Mouse (Mus musculus) lung, embryonic 16.5 days (tissue): Measurements from ENCODE around the gene Mrpl42. TPM values are rescaled to one million over a fixed set of nuclear protein-coding genes. Genes with fewer than 3 reads are reported as not detected.

Experiments used
- ATAC-seq: fragments of 200-750 bp; cut with Nextera tagmentation; 2 replicates; pipeline ENCODE4 v1.8.0; 2017; ENCODE audit warnings: low read depth, mild to moderate bottlenecking, moderate library complexity
- H3K27ac ChIP-seq: fragments of 300-500 bp; sonication (generic); 2 replicates; pipeline ENCODE4 v1.5.1; 2014; ENCODE audit warnings: mild to moderate bottlenecking, control low read depth, low read length
- H3K27me3 ChIP-seq: fragments of 300-500 bp; sonication (generic); 2 replicates; pipeline ENCODE4 v1.6.1; 2014; ENCODE audit warnings: low read depth, low read length, mixed read lengths; ENCODE audit not compliant: control insufficient read depth, insufficient read depth
- H3K36me3 ChIP-seq: fragments of 300-500 bp; sonication (generic); 2 replicates; pipeline ENCODE4 v1.6.1; 2014; ENCODE audit warnings: low read length; ENCODE audit not compliant: control insufficient read depth, insufficient read depth
- H3K4me1 ChIP-seq: fragments of 300-500 bp; sonication (generic); replicated peaks from 2 replicates; pipeline ENCODE4 v1.6.1; 2014; ENCODE audit warnings: low read length, mixed read lengths; ENCODE audit not compliant: control insufficient read depth, insufficient read depth
- H3K4me2 ChIP-seq: fragments of 300-500 bp; sonication (generic); 2 replicates; pipeline ENCODE4 v1.6.1; 2014; ENCODE audit warnings: low read depth, low read length, control low read depth
- H3K4me3 ChIP-seq: fragments of 300-500 bp; sonication (generic); 2 replicates; pipeline ENCODE4 v1.5.1; 2014; ENCODE audit warnings: mild to moderate bottlenecking, low read length, control low read depth
- H3K9ac ChIP-seq: fragments of 300-500 bp; sonication (generic); 2 replicates; pipeline ENCODE4 v1.6.1; 2014; ENCODE audit warnings: low read length, control low read depth
- H3K9me3 ChIP-seq: fragments of 300-500 bp; sonication (generic); 2 replicates; pipeline ENCODE4 v1.6.1; 2016; ENCODE audit warnings: low read length; ENCODE audit not compliant: control insufficient read depth
- WGBS: fragments of 180-500 bp; shearing (Covaris S2); extraction: QIAGEN DNeasy Blood & Tissue Kit; methylation state at CpG from one replicate; pipeline ENCODE4 v1.1.7; 2014; 5-methylcytosine and 5-hydroxymethylcytosine counted together
- polyA plus RNA-seq: library from polyadenylated mRNA; unstranded; fragments of >200 nt; fragmentation: Nextera tagmentation; extraction: Ambion mirVana; gene quantifications from 2 replicates; pipeline ENCODE4 v1.2.1, GENCODE M21; 2015

Gene Mrpl42
- polyA plus RNA-seq, 1 experiment from 2014 or later = 313 TPM

GRCm38 (mm10) chr10:95508793-95509192 is 7.1 kb upstream of the Mrpl42 start:
- no peak for ATAC-seq

GRCm38 (mm10) chr10:95508126-95508525 is 6.4 kb upstream of the Mrpl42 start:
- Histone ChIP-seq H3K4me1 (no peaks in the 10 kb centered on the region), H3K9me3 (no peaks in the 10 kb centered on the region; the same call in 1 of the 2 replicates), H3K27me3 (no peaks in the 10 kb centered on the region), H3K27ac (no peak overlapping the region), H3K36me3 (no peaks in the 10 kb centered on the region), H3K9ac (no peak overlapping the region), H3K4me3 (no peak overlapping the region), H3K4me2 (no peak overlapping the region)
- no peak for ATAC-seq
- 85% methylated on average over 8 of the region's 8 CpGs for WGBS

More at GRCm38 (mm10) chr10:95508793-95509192, 7.1 kb upstream of the Mrpl42 start:
- H3K4me3 ChIP-seq = no peak overlapping the region
- H3K9me3 ChIP-seq = no peaks in the 10 kb centered on the region; the same call in 1 of the 2 replicates
- H3K27me3 ChIP-seq = no peaks in the 10 kb centered on the region
- no peak overlapping the region for H3K4me2 ChIP-seq
- WGBS = 62% methylated on average over 6 of the region's 6 CpGs
- no peaks in the 10 kb centered on the region for H3K4me1 ChIP-seq
- H3K36me3 ChIP-seq = no peaks in the 10 kb centered on the region
- no peak overlapping the region for H3K9ac ChIP-seq
- no peak overlapping the region for H3K27ac ChIP-seq

- no peaks in the 10 kb centered on the region for H3K27me3 ChIP-seq
- H3K36me3 ChIP-seq = no peaks in the 10 kb centered on the region
- WGBS = 0% methylated on average over 1 of the region's 1 CpGs
- H3K9me3 ChIP-seq = no peaks in the 10 kb centered on the region
- H3K4me2 ChIP-seq = no peak overlapping the region
- no peak overlapping the region for H3K4me3 ChIP-seq
- H3K9ac ChIP-seq = no peak overlapping the region
- ATAC-seq = no peak
- H3K27ac ChIP-seq = no peak overlapping the region
- H3K4me1 ChIP-seq = peaks cover 9% of the 10 kb centered on the region
Observed at GRCm38 (mm10) chr10:95504341-95504740, 2.6 kb upstream of the Mrpl42 start.

- Histone ChIP-seq H3K36me3 (no peaks in the 10 kb centered on the region), H3K27me3 (no peaks in the 10 kb centered on the region), H3K4me1 (peaks cover 9% of the 10 kb centered on the region), H3K9me3 (no peaks in the 10 kb centered on the region), H3K4me3 (no peak overlapping the region), H3K9ac (no peak overlapping the region), H3K4me2 (no peak overlapping the region), H3K27ac (no peak overlapping the region)
- ATAC-seq = no peak
- WGBS = 74% methylated on average over 14 of the region's 14 CpGs
Observed at GRCm38 (mm10) chr10:95503443-95504235, 1.9 kb upstream of the Mrpl42 start.

- Histone ChIP-seq H3K4me3 (peak overlapping the region; percentile 63), H3K27me3 (no peaks in the 10 kb centered on the region), H3K4me1 (peaks cover 9% of the 10 kb centered on the region), H3K27ac (peak overlapping the region; percentile 74; the same call in 1 of the 2 replicates), H3K9me3 (no peaks in the 10 kb centered on the region), H3K4me2 (peak overlapping the region; percentile 73), H3K36me3 (peaks cover 6% of the 10 kb centered on the region; the same call in 1 of the 2 replicates), H3K9ac (peak overlapping the region; percentile 78)
- under 1% methylated on average over 7 of the region's 7 CpGs for WGBS
- no peak for ATAC-seq
Observed at GRCm38 (mm10) chr10:95501033-95501432, 707 bp downstream of the Mrpl42 start.

GRCm38 (mm10) chr10:95494268-95494667 is 7.5 kb downstream of the Mrpl42 start:
- no peaks in the 10 kb centered on the region for H3K4me1 ChIP-seq
- peaks cover 55% of the 10 kb centered on the region for H3K36me3 ChIP-seq
- no peak overlapping the region for H3K4me3 ChIP-seq
- no peaks in the 10 kb centered on the region for H3K9me3 ChIP-seq
- H3K4me2 ChIP-seq = no peak overlapping the region
- no peak overlapping the region for H3K9ac ChIP-seq
- no peak overlapping the region for H3K27ac ChIP-seq
- no peak for ATAC-seq
- WGBS = 92% methylated on average over 5 of the region's 5 CpGs
- no peaks in the 10 kb centered on the region for H3K27me3 ChIP-seq

GRCm38 (mm10) chr10:95489653-95490052 is 12.1 kb downstream of the Mrpl42 start:
- Histone ChIP-seq H3K9ac (no peak overlapping the region), H3K27ac (no peak overlapping the region), H3K4me3 (no peak overlapping the region), H3K36me3 (peaks cover 60% of the 10 kb centered on the region), H3K4me1 (no peaks in the 10 kb centered on the region), H3K4me2 (no peak overlapping the region), H3K27me3 (no peaks in the 10 kb centered on the region), H3K9me3 (no peaks in the 10 kb centered on the region)
- 55% methylated on average over 2 of the region's 2 CpGs for WGBS
- ATAC-seq = no peak

- Histone ChIP-seq H3K4me3 (no peak overlapping the region), H3K27ac (no peak overlapping the region), H3K4me2 (no peak overlapping the region), H3K9ac (no peak overlapping the region), H3K4me1 (no peaks in the 10 kb centered on the region; the same call in 1 of the 2 replicates), H3K9me3 (no peaks in the 10 kb centered on the region), H3K27me3 (no peaks in the 10 kb centered on the region), H3K36me3 (peaks cover 11% of the 10 kb centered on the region; the same call in 1 of the 2 replicates)
- no peak for ATAC-seq
- 78% methylated on average over 11 of the region's 11 CpGs for WGBS
Observed at GRCm38 (mm10) chr10:95477516-95477915, 24.2 kb downstream of the Mrpl42 start.

GRCm38 (mm10) chr10:95475923-95476322 is 25.8 kb downstream of the Mrpl42 start:
- WGBS = 4% methylated on average over 10 of the region's 10 CpGs
- H3K36me3 ChIP-seq = 0 out of 2 replicates have a peak, but pooled peaks cover 6% of the 10 kb centered on the region
- H3K4me1 ChIP-seq = no peaks in the 10 kb centered on the region; the same call in 1 of the 2 replicates
- no peak overlapping the region for H3K4me3 ChIP-seq
- no peaks in the 10 kb centered on the region for H3K27me3 ChIP-seq
- no peak overlapping the region for H3K27ac ChIP-seq
- no peaks in the 10 kb centered on the region for H3K9me3 ChIP-seq
- ATAC-seq = peak; percentile 82
- no peak overlapping the region for H3K4me2 ChIP-seq
- H3K9ac ChIP-seq = no peak overlapping the region
